Mouse (Mus musculus): ENCODE data around the gene Micu2. TPM values are rescaled to one million over a fixed set of nuclear protein-coding genes. Genes with fewer than 3 reads are reported as not detected.
A peak's percentile ranks its signal among the peaks of the same experiment; 100 is the strongest.

The Micu2 gene
- polyA plus RNA-seq (2012; rRNA removed), result 10.7 and 26.8 TPM in 2 replicates

- TF ChIP-seq CTCF (IDR thresholded peaks at IDR 0.05; ENCODE audit: extremely low read depth, insufficient read length, insufficient replicate concordance, low read depth, low read length), result peak; percentile 20; the same call in 1 of the 2 replicates
- peak; percentile 34 for TF ChIP-seq POLR2A (IDR thresholded peaks at IDR 0.05; ENCODE audit: low read depth, low read length)
- peaks cover 2% of the 10 kb centered on the region; the same call in 1 of the 2 replicates for H3K4me1 ChIP-seq (ENCODE audit: control insufficient read depth, insufficient read depth, insufficient read length, low read length)
- H3K27ac ChIP-seq (ENCODE audit: insufficient read depth, low read depth, low read length), result peak within 1 kb of the TSS; percentile 72
- no peaks in the 10 kb centered on the region for H3K27me3 ChIP-seq (ENCODE audit: control insufficient read depth, insufficient read depth, low read length)
- 1% methylated on average over 76 of the region's 76 CpGs for WGBS
- H3K36me3 ChIP-seq (ENCODE audit: control insufficient read depth, insufficient read depth, low read length), result no peaks in the 10 kb centered on the region; the same call in 1 of the 2 replicates
- H3K4me3 ChIP-seq (ENCODE audit: low read depth, low read length), result peak within 1 kb of the TSS; percentile 80
These were observed at the start of gene Micu2 for GRCm38 (mm10) chr14:57998526-57999401. Gene Micu2, minus strand, starts transcription at chr14:57999262.

- 29% methylated on average over 4 of the region's 4 CpGs for WGBS
- H3K36me3 ChIP-seq (ENCODE audit: control insufficient read depth, insufficient read depth, low read length), result no peaks in the 10 kb centered on the region
- TF ChIP-seq POLR2A (IDR thresholded peaks at IDR 0.05; ENCODE audit: low read depth, low read length), result no peak
- TF ChIP-seq CTCF (IDR thresholded peaks at IDR 0.05; ENCODE audit: extremely low read depth, insufficient read length, insufficient replicate concordance, low read depth, low read length), result no peak
- H3K4me3 ChIP-seq (ENCODE audit: low read depth, low read length), result no peak overlapping the region
- H3K27ac ChIP-seq (ENCODE audit: insufficient read depth, low read depth, low read length), result no peak overlapping the region
- H3K4me1 ChIP-seq (ENCODE audit: control insufficient read depth, insufficient read depth, insufficient read length, low read length), result peaks cover 5% of the 10 kb centered on the region; the same call in 1 of the 2 replicates
- no peaks in the 10 kb centered on the region for H3K27me3 ChIP-seq (ENCODE audit: control insufficient read depth, insufficient read depth, low read length)
These were observed 47.7 kb upstream of the Micu2 start for GRCm38 (mm10) chr14:58046639-58047284.

GRCm38 (mm10) chr14:58036174-58036573, 37.1 kb upstream of the Micu2 start:
- Histone ChIP-seq H3K27ac (ENCODE audit: insufficient read depth, low read depth, low read length) (no peak overlapping the region), H3K36me3 (ENCODE audit: control insufficient read depth, insufficient read depth, low read length) (no peaks in the 10 kb centered on the region), H3K4me1 (ENCODE audit: control insufficient read depth, insufficient read depth, insufficient read length, low read length) (no peaks in the 10 kb centered on the region), H3K27me3 (ENCODE audit: control insufficient read depth, insufficient read depth, low read length) (no peaks in the 10 kb centered on the region; the same call in 1 of the 2 replicates), H3K4me3 (ENCODE audit: low read depth, low read length) (no peak overlapping the region)
- WGBS, result 71% methylated on average over 6 of the region's 6 CpGs
- TF ChIP-seq CTCF (IDR thresholded peaks at IDR 0.05; ENCODE audit: extremely low read depth, insufficient read length, insufficient replicate concordance, low read depth, low read length), result no peak
- no peak for TF ChIP-seq POLR2A (IDR thresholded peaks at IDR 0.05; ENCODE audit: low read depth, low read length)

DNA sequence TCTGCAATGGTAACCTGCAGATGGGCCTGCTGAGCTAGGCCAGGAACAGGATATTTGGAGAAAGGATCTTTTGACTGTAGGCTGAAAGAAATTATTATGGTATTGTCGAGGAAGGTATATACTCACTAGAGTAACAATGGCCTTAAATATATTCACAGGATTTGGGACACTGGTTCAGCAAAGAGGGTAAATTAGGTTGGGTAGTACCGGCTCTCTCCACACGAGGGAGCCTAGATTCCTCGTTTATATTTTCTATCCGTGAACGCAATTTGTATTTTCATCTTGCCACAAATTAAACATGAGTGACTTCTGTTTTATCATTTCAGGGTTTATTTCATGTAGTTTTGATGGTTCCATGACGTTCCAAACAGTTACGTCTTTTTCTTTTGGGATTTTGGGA, 35.5 kb upstream of the Micu2 start:
- H3K27me3 ChIP-seq (ENCODE audit: control insufficient read depth, insufficient read depth, low read length), result no peaks in the 10 kb centered on the region; the same call in 1 of the 2 replicates
- H3K36me3 ChIP-seq (ENCODE audit: control insufficient read depth, insufficient read depth, low read length), result no peaks in the 10 kb centered on the region
- TF ChIP-seq POLR2A (IDR thresholded peaks at IDR 0.05; ENCODE audit: low read depth, low read length), result no peak
- no peak for TF ChIP-seq CTCF (IDR thresholded peaks at IDR 0.05; ENCODE audit: extremely low read depth, insufficient read length, insufficient replicate concordance, low read depth, low read length)
- H3K27ac ChIP-seq (ENCODE audit: insufficient read depth, low read depth, low read length), result no peak overlapping the region
- H3K4me3 ChIP-seq (ENCODE audit: low read depth, low read length), result no peak overlapping the region
- no peaks in the 10 kb centered on the region for H3K4me1 ChIP-seq (ENCODE audit: control insufficient read depth, insufficient read depth, insufficient read length, low read length)
- 9% methylated on average over 8 of the region's 8 CpGs for WGBS

DNA sequence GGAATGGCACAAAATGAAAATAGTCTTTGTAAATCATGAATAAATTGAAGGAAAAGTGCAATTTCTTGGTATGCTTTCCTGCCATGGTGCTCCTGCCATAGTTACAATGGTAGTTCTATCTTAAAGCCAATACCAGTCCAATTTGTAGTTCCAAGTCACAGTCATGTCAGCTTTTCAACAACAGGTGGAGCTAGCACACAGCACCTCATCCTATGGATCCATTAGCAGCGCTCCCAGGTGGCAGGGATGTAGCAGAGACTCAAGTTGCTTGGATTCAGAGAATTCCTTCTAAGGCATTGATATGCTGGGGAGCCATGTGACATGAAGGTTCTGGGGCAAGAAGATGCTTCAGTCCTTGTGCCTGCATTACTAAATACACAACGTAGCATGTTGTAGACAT, 19.8 kb upstream of the Micu2 start:
- Histone ChIP-seq H3K27ac (ENCODE audit: insufficient read depth, low read depth, low read length) (no peak overlapping the region), H3K27me3 (ENCODE audit: control insufficient read depth, insufficient read depth, low read length) (no peaks in the 10 kb centered on the region), H3K36me3 (ENCODE audit: control insufficient read depth, insufficient read depth, low read length) (no peaks in the 10 kb centered on the region), H3K4me1 (ENCODE audit: control insufficient read depth, insufficient read depth, insufficient read length, low read length) (no peaks in the 10 kb centered on the region), H3K4me3 (ENCODE audit: low read depth, low read length) (no peak overlapping the region)
- TF ChIP-seq POLR2A (IDR thresholded peaks at IDR 0.05; ENCODE audit: low read depth, low read length) (no peak), CTCF (IDR thresholded peaks at IDR 0.05; ENCODE audit: extremely low read depth, insufficient read length, insufficient replicate concordance, low read depth, low read length) (peak; percentile 60; the same call in 1 of the 2 replicates)
- WGBS, result 42% methylated on average over 2 of the region's 2 CpGs

DNA sequence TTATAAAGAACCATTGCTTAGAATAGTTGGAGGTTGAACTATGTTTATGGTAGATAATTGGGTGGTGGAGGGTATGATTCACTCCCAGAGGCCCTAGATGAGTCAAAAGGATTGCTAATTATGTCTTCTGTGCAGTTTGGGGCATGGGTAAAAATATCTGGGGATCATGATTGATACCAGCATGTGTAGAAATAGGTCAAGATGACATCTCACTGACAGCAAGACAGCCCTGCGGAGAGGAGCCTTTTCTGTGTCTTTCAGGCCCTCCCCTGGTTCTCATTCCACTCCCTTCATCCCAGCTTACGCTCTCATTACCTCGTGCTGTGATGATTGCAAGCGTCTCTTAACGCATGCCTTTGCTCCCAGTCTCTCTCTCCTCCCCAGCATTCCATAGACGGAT, 4.8 kb upstream of the Micu2 start:
- 87% methylated on average over 6 of the region's 6 CpGs for WGBS
- Histone ChIP-seq H3K4me1 (ENCODE audit: control insufficient read depth, insufficient read depth, insufficient read length, low read length) (peaks cover 2% of the 10 kb centered on the region; the same call in 1 of the 2 replicates), H3K27me3 (ENCODE audit: control insufficient read depth, insufficient read depth, low read length) (0 out of 2 replicates have a peak, but pooled peaks cover 2% of the 10 kb centered on the region), H3K27ac (ENCODE audit: insufficient read depth, low read depth, low read length) (no peak overlapping the region), H3K36me3 (ENCODE audit: control insufficient read depth, insufficient read depth, low read length) (no peaks in the 10 kb centered on the region), H3K4me3 (ENCODE audit: low read depth, low read length) (no peak overlapping the region)
- TF ChIP-seq CTCF (IDR thresholded peaks at IDR 0.05; ENCODE audit: extremely low read depth, insufficient read length, insufficient replicate concordance, low read depth, low read length) (no peak), POLR2A (IDR thresholded peaks at IDR 0.05; ENCODE audit: low read depth, low read length) (no peak)

DNA sequence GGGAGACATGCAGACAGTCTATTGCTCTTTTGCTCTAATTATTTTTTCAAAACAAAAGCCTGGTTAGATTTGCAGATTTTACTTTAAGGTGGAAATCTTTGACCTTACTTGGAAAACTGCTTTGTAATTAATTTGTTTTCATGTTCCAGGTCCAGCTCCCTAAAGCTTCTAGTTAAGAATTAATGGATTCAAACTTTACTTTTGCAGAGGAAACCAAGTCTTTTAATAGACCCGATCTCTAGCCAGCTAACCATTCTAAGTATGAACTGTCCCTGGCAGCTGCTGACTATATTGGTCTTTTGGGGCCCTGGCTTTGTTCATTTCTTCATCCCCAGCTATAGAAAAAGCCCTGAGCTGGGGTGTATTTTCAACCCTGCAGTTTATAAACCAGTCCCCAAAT, 3.1 kb upstream of the Micu2 start:
- H3K4me3 ChIP-seq (ENCODE audit: low read depth, low read length), result no peak overlapping the region
- 75% methylated on average over 1 of the region's 1 CpGs for WGBS
- no peaks in the 10 kb centered on the region for H3K36me3 ChIP-seq (ENCODE audit: control insufficient read depth, insufficient read depth, low read length)
- no peak overlapping the region for H3K27ac ChIP-seq (ENCODE audit: insufficient read depth, low read depth, low read length)
- no peaks in the 10 kb centered on the region for H3K27me3 ChIP-seq (ENCODE audit: control insufficient read depth, insufficient read depth, low read length)
- peaks cover 2% of the 10 kb centered on the region; the same call in 1 of the 2 replicates for H3K4me1 ChIP-seq (ENCODE audit: control insufficient read depth, insufficient read depth, insufficient read length, low read length)
- TF ChIP-seq POLR2A (IDR thresholded peaks at IDR 0.05; ENCODE audit: low read depth, low read length) (no peak), CTCF (IDR thresholded peaks at IDR 0.05; ENCODE audit: extremely low read depth, insufficient read length, insufficient replicate concordance, low read depth, low read length) (no peak)

Data from small intestine, adult 2 months (tissue).